In genomic region chr13:37353016-37353415, GRCm38 (mm10) we compare ENCODE assay signal across 9 mouse cellular contexts.
"Had no signal": no experiment of that assay in that cellular context is flagged by ENCODE, and none has a peak within 500 bp of the region (broad histone marks: within the 10 kb centered on the region; RNA-seq: fewer than 3 reads in every experiment).

No protein-coding gene starts in this region.

- DNase-seq: forebrain, postnatal 0 days; gastrocnemius, postnatal 14 days; gastrocnemius, postnatal 36 days; heart, adult 18-20 months; heart, postnatal 10 days; layer of hippocampus, adult 9-11 months; layer of hippocampus, postnatal 36 days; left cerebral cortex, postnatal 4 days; lung, adult 18-20 months had no signal
